Mouse (Mus musculus) kidney, adult 2 months (tissue): ENCODE results near the gene Efcab1.

Experiments
- CTCF ChIP-seq: fragments of 200-500 bp; conservative IDR thresholded peaks from 2 replicates; pipeline ENCODE4 v1.5.1; 2011; ENCODE audit warnings: low read depth, mild to moderate bottlenecking, control low read depth, low read length, moderate library complexity, mixed read lengths; ENCODE audit not compliant: insufficient read depth, insufficient read length
- POLR2A ChIP-seq: fragments of 200-500 bp; IDR thresholded peaks from one replicate; pipeline ENCODE4 v1.6.1; 2011; ENCODE audit warnings: low read depth, low read length, control low read depth

DNA sequence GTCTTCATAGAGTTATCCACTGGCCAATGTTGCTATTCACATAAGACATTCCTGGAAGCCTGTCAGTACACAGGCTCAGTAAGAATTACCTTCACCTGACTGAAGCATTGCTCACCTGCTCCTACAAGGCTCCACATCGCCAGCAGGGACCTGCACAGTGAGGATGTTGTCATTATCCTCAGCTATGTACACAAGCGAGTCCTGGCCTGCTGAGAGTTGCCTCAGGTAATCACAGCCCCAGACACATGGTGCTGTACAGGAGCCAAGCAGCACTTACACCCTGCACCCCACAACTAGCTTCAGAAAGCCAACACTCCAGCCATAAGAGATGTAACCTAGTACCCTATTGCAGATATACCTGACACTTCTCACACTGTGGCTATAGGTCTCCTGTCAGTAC, 37.1 kb downstream of the Efcab1 start:
- TF ChIP-seq CTCF = no peak
- no peak for TF ChIP-seq POLR2A
